Mouse (Mus musculus) E14TG2a.4 (cell line): Measurements from ENCODE around the gene Azgp1.
"Not testable (repeated sequence)": the region's sequence is repeated elsewhere in the genome, so short reads cannot be mapped to it uniquely, and the experiment has no call there.

Source experiments
- H3K27me3 ChIP-seq: 2 replicates; pipeline ENCODE4 v1.6.1; 2014; ENCODE audit warnings: low read length, control low read depth; ENCODE audit not compliant: insufficient read depth
- H3K36me3 ChIP-seq: 2 replicates; pipeline ENCODE4 v1.6.1; 2014; ENCODE audit warnings: low read length, control low read depth; ENCODE audit not compliant: insufficient read depth
- H3K4me1 ChIP-seq: replicated peaks from 2 replicates; pipeline ENCODE4 v1.6.1; 2014; ENCODE audit warnings: low read depth, low read length, control low read depth
- H3K4me3 ChIP-seq: replicated peaks from 2 replicates; pipeline ENCODE4 v1.5.1; 2014; ENCODE audit warnings: mild to moderate bottlenecking, low read length
- H3K9me3 ChIP-seq: 2 replicates; pipeline ENCODE4 v1.6.1; 2014; ENCODE audit warnings: low read length, control low read depth
- CTCF ChIP-seq: conservative IDR thresholded peaks from 2 replicates; pipeline ENCODE4 v1.5.1; 2014; ENCODE audit warnings: low read length
- NANOG ChIP-seq: IDR thresholded peaks from 2 replicates; pipeline ENCODE4 v1.6.1; 2014; ENCODE audit warnings: borderline replicate concordance, low read length, mixed read lengths
- POU5F1 ChIP-seq: IDR thresholded peaks from 2 replicates; pipeline ENCODE4 v1.6.1; 2014; ENCODE audit warnings: low read length, borderline replicate concordance

Gene Azgp1

DNA sequence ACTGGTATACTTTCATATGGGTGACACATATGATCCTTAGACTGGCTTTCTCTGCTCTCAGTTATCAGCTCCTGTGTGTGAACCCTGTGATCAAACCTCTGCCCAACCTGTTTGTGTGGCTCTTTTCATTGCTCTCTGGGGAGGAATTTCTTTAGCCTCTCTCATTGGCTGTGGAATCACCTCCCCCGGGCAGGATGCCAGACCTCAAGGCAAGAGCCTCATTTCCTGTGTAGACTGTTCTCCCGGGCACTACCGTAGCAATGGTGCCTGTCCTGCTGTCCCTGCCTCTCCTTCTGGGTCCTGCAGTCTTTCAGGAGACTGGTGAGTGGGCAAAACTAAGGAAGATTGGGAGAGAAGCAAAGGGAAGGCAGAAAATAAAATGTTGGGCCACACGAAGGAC lies at the start of gene Azgp1:
Azgp1 (plus strand) TSS at position 221 of the 400 bp plus-strand sequence.
- Histone ChIP-seq H3K4me1 (no peaks in the 10 kb centered on the region), H3K27me3 (peaks cover 7% of the 10 kb centered on the region; the same call in 1 of the 2 replicates), H3K36me3 (no peaks in the 10 kb centered on the region), H3K4me3 (no peak within 1 kb of the TSS), H3K9me3 (no peaks in the 10 kb centered on the region)
- TF ChIP-seq POU5F1 (no peak), NANOG (no peak), CTCF (no peak)

DNA sequence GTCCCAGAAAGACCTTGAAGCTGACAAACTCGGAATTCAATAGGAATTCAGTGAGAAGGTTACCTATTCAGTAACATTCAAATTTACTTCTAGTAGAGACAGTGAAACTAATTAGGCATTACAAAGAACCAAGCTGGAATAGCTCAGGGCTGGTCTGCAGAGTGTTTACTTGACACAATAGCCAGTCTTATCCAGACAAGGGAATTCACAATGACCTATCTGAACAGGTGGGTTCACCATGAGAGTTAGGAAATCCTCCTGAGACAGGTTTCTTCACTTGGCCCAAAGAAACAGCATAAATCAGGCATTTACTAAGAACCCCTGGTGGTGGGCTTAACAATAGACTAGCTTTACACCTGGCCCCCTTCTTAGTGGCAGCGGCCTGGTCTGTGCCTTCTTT lies 47.4 kb upstream of the Azgp1 start:
- H3K9me3 ChIP-seq = peaks cover 10% of the 10 kb centered on the region; the same call in 1 of the 2 replicates
- H3K27me3 ChIP-seq, H3K36me3 ChIP-seq, H3K4me3 ChIP-seq: not testable (repeated sequence)
- peaks cover 63% of the 10 kb centered on the region for H3K4me1 ChIP-seq
- TF ChIP-seq NANOG = peak; percentile 89; the same call in 1 of the 2 replicates

DNA sequence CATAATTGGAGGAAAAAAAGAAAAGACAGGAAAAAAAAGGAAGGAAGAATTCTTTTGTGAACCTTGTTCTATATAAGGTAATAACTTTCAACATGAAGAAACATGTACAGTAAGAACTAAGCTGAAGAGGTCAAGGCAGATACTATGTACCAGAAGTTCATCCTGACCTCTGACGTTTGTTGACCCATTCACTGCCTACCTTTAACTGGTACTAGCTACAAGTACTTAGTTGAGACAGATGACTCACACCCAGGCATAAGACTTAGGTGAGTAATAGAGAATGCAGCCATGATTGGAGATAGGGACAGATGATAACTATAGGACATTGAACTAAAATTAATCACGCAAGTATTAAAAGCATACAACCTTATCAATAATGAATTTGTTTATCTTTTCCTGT lies 44.8 kb upstream of the Azgp1 start:
- TF ChIP-seq CTCF = no peak
- TF ChIP-seq POU5F1 = no peak
- TF ChIP-seq NANOG = no peak
- no peaks in the 10 kb centered on the region for H3K36me3 ChIP-seq
- no peaks in the 10 kb centered on the region for H3K27me3 ChIP-seq
- peaks cover 47% of the 10 kb centered on the region for H3K4me1 ChIP-seq
- H3K9me3 ChIP-seq = peaks cover 10% of the 10 kb centered on the region; the same call in 1 of the 2 replicates
- no peak overlapping the region for H3K4me3 ChIP-seq

DNA sequence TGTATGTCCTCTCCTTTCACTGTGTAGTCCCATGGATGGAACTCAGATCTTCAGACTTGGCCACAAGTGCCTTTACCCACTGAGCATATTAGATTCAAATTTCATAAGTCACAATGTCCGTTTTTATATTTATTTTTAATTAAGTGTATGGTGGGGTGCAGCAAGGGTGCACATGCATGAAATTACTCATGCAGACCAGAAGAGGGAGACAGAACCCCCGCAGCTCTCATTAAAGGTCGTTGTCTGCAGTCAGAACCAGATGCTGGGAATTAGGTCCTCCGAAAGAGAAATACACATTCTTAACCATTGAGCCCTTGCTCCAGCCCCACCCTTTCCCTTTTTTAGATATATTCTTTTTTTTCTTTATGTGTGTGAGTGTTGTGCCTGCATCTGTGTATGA lies 44.1 kb upstream of the Azgp1 start:
- H3K4me3 ChIP-seq = no peak overlapping the region
- peaks cover 10% of the 10 kb centered on the region; the same call in 1 of the 2 replicates for H3K9me3 ChIP-seq
- peaks cover 40% of the 10 kb centered on the region for H3K4me1 ChIP-seq
- TF ChIP-seq NANOG = no peak
- TF ChIP-seq CTCF = peak; percentile 57
- no peaks in the 10 kb centered on the region for H3K27me3 ChIP-seq
- H3K36me3 ChIP-seq = no peaks in the 10 kb centered on the region

DNA sequence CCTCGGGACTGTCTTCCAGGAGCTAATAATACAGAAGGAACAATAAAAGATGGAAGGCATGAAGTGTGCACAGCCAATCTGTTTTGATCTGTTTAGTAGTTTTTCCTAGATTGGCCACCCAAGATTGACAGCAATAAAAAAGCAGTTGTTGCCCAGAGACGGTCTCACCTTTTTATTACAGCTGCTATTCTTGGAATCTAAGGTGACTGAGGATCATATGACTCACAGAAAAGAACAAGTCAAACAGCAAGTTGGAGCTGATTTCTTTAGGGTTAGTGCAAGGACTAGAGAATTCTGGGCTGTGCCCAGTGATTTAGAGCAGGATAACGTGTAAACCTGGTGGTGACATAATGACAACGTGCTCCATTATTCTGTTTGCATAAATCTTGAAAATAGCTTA lies 40.4 kb upstream of the Azgp1 start:
- TF ChIP-seq NANOG = no peak
- no peak for TF ChIP-seq POU5F1
- TF ChIP-seq CTCF = no peak
- Histone ChIP-seq H3K9me3 (peaks cover 10% of the 10 kb centered on the region; the same call in 1 of the 2 replicates), H3K4me3 (no peak overlapping the region), H3K4me1 (peaks cover 23% of the 10 kb centered on the region), H3K36me3 (no peaks in the 10 kb centered on the region), H3K27me3 (no peaks in the 10 kb centered on the region)

DNA sequence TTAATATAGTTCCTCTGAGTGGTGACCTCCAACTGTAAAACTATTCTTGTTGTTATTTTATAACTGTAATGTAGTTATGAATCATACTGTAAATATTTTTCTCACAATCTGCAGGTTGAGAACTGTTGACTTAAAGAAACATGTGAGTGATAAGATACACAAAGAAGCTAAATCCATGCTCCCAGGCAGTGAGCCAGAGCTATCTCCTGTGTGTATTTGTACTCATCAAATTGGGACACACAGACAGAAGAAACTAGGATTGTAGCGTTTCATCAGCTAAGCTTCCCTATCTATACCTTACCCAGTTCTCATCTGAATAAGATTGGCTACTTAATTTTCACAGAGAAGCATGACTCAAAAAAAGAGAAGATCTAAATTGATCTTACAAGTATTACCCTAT lies 38.2 kb upstream of the Azgp1 start:
- peaks cover 2% of the 10 kb centered on the region for H3K4me1 ChIP-seq
- no peaks in the 10 kb centered on the region for H3K27me3 ChIP-seq
- peaks cover 3% of the 10 kb centered on the region; the same call in 1 of the 2 replicates for H3K9me3 ChIP-seq
- H3K4me3 ChIP-seq = no peak overlapping the region
- H3K36me3 ChIP-seq = no peaks in the 10 kb centered on the region
- TF ChIP-seq CTCF (no peak), NANOG (no peak), POU5F1 (no peak)

DNA sequence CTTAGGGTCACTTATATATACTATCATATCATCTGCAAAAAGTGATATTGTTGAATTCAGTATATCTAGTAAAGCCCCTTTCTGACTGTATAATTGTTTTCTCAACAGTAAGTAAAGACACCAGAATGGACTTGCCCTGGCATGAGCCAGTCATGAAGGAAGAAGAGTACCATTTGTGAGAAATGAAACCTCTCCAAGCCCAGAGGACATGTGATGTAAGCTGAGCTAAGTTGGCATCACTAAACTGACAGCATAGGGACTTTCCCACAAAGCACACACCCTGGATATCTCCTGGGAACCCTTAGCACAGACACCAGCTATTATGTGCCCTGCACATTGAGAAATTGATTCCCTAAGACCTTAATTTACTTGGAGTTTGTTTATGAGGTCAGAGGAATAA lies 34.0 kb upstream of the Azgp1 start:
- TF ChIP-seq NANOG = no peak
- no peak for TF ChIP-seq POU5F1
- TF ChIP-seq CTCF = no peak
- no peak overlapping the region for H3K4me3 ChIP-seq
- no peaks in the 10 kb centered on the region for H3K36me3 ChIP-seq
- no peaks in the 10 kb centered on the region for H3K9me3 ChIP-seq
- H3K4me1 ChIP-seq = no peaks in the 10 kb centered on the region
- no peaks in the 10 kb centered on the region for H3K27me3 ChIP-seq

DNA sequence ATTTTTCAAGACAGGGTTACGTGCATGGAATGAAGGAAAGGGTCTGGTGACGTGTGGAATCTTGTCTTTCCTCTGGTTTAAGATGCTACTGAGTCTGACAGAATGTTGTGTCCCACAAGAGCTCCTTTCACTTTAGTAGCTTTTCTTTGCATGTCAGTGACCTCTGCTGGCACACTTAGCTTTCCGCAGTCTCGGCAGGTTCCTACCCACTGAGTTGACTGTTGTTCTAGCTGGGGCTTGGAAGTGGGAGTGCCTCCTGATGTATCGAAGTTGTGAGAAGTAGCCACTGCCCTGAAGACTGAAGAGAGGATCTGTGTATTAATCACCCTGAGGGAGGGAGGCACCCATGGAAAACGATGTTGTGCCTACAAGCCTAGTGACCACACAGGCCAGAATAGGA lies 30.1 kb upstream of the Azgp1 start:
- H3K9me3 ChIP-seq = no peaks in the 10 kb centered on the region
- TF ChIP-seq CTCF (peak; percentile 8; the same call in 1 of the 2 replicates), POU5F1 (no peak)
- H3K27me3 ChIP-seq = no peaks in the 10 kb centered on the region
- H3K36me3 ChIP-seq = no peaks in the 10 kb centered on the region
- H3K4me1 ChIP-seq = no peaks in the 10 kb centered on the region
- no peak overlapping the region for H3K4me3 ChIP-seq

DNA sequence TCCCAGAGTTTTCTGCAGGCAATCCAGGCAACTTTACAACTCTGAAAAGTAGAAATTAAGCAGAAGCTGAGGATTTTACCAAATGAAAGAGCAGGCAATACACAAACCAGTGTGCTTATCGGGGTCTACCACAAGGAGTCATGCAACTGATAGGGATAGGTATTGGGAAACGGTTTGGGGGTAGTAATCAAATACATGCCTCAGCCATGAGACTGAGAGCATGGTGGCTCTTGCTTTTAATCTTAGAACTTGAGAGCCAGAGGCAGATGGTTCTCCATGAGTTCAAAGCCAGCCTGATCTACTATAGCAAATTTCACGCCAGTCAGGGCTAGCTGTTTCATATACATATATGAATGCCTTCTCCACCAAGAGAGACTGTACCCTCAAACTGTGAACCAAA lies 24.9 kb upstream of the Azgp1 start:
- H3K36me3 ChIP-seq = no peaks in the 10 kb centered on the region
- no peaks in the 10 kb centered on the region for H3K27me3 ChIP-seq
- no peaks in the 10 kb centered on the region for H3K9me3 ChIP-seq
- H3K4me3 ChIP-seq = no peak overlapping the region
- no peaks in the 10 kb centered on the region for H3K4me1 ChIP-seq
- no peak for TF ChIP-seq NANOG
- no peak for TF ChIP-seq CTCF
- no peak for TF ChIP-seq POU5F1
